Comparison of ENCODE assay signal across 9 mouse cellular contexts in the genomic region with DNA sequence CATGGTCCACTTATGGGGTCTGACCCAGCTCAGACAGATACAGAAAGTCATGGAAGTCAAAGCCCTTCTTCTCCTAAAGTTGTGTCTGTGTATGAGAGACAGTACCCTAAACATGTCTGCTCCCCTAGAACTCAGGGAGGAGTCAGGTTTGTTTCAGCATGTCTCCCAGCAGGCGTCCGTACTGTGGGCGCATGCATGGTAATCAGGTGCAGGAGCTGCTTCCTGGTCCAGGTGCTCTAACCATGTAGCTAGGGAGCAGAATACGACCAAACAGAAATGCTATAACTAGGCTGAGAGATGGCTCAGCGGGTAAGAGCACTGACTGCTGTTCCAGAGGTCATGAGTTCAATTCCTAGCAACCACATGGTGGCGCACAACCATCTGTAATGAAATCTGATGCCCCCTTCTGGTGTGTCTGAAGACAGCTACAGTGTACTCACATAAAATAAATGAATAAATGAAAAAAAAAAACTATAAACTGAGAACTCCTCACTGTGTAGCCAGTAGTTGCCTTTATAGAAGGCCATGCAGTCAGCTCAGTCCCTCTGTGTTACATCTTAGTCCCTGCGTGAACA. TPM values are rescaled to one million over a fixed set of nuclear protein-coding genes. Genes with fewer than 3 reads are reported as not detected.
DNase-seq lines count a peak whose midpoint lies in the region; ATAC-seq and TF ChIP-seq lines count a peak whose summit lies in the region.
"Had no signal": no experiment of that assay in that cellular context is flagged by ENCODE, and none has a peak within 500 bp of the region (broad histone marks: within the 10 kb centered on the region; RNA-seq: fewer than 3 reads in every experiment).

No protein-coding gene starts in this region.

- no peak overlapping the region for H3K4me2 ChIP-seq in hindbrain, postnatal 0 days (ENCODE audit: low read depth, low read length)
- H3K4me2 ChIP-seq in hindbrain, embryonic 12.5 days (replicated peaks) = no peak overlapping the region
- no peak overlapping the region for H3K4me2 ChIP-seq in midbrain, postnatal 0 days (ENCODE audit: low read depth, low read length, poor library complexity, severe bottlenecking)
- H3K4me2 ChIP-seq in midbrain, embryonic 16.5 days (ENCODE audit: low read length) = no peak overlapping the region
- no peak overlapping the region for H3K4me2 ChIP-seq in limb, embryonic 15.5 days

- H3K9me3 ChIP-seq in hindbrain, postnatal 0 days (ENCODE audit: low read length) = no peaks in the 10 kb centered on the region
- no peaks in the 10 kb centered on the region for H3K9me3 ChIP-seq in hindbrain, embryonic 12.5 days (replicated peaks)
- no peaks in the 10 kb centered on the region for H3K9me3 ChIP-seq in midbrain, postnatal 0 days (ENCODE audit: low read length)
- no peaks in the 10 kb centered on the region for H3K9me3 ChIP-seq in midbrain, embryonic 16.5 days (replicated peaks; ENCODE audit: control insufficient read depth, low read length, poor library complexity, severe bottlenecking)
- no peaks in the 10 kb centered on the region for H3K9me3 ChIP-seq in limb, embryonic 15.5 days

- TF ChIP-seq CTCF in hindbrain, postnatal 0 days (IDR thresholded peaks at IDR 0.05; ENCODE audit: low read depth) = peak; percentile 44
- peak; percentile 46 for TF ChIP-seq CTCF in midbrain, postnatal 0 days (IDR thresholded peaks at IDR 0.05)

- H3K36me3 ChIP-seq in hindbrain, postnatal 0 days (ENCODE audit: insufficient read depth, low read length) = no peaks in the 10 kb centered on the region
- H3K36me3 ChIP-seq in hindbrain, embryonic 12.5 days = no peaks in the 10 kb centered on the region
- H3K36me3 ChIP-seq in midbrain, postnatal 0 days (ENCODE audit: insufficient read depth, low read length) = no peaks in the 10 kb centered on the region; the same call in 1 of the 2 replicates
- no peaks in the 10 kb centered on the region for H3K36me3 ChIP-seq in midbrain, embryonic 16.5 days (ENCODE audit: control insufficient read depth, insufficient read depth, low read length)
- H3K36me3 ChIP-seq in limb, embryonic 15.5 days = peaks cover 22% of the 10 kb centered on the region

- no peaks in the 10 kb centered on the region for H3K27me3 ChIP-seq in hindbrain, postnatal 0 days (ENCODE audit: insufficient read depth, low read length)
- no peaks in the 10 kb centered on the region for H3K27me3 ChIP-seq in hindbrain, embryonic 12.5 days
- H3K27me3 ChIP-seq in midbrain, postnatal 0 days (ENCODE audit: insufficient read depth, low read length) = no peaks in the 10 kb centered on the region
- no peaks in the 10 kb centered on the region for H3K27me3 ChIP-seq in midbrain, embryonic 16.5 days (ENCODE audit: control insufficient read depth, insufficient read depth, low read depth, low read length)
- H3K27me3 ChIP-seq in limb, embryonic 15.5 days = no peaks in the 10 kb centered on the region

- H3K4me1 ChIP-seq in hindbrain, postnatal 0 days (ENCODE audit: insufficient read depth, low read length) = no peaks in the 10 kb centered on the region
- peaks cover 12% of the 10 kb centered on the region for H3K4me1 ChIP-seq in hindbrain, embryonic 12.5 days
- H3K4me1 ChIP-seq in midbrain, postnatal 0 days (ENCODE audit: insufficient read depth, low read length) = no peaks in the 10 kb centered on the region
- no peaks in the 10 kb centered on the region for H3K4me1 ChIP-seq in midbrain, embryonic 16.5 days (ENCODE audit: control insufficient read depth, insufficient read depth, low read length)
- peaks cover 10% of the 10 kb centered on the region; the same call in 1 of the 2 replicates for H3K4me1 ChIP-seq in limb, embryonic 15.5 days

- H3K9ac ChIP-seq in hindbrain, postnatal 0 days (replicated peaks; ENCODE audit: low read length) = no peak overlapping the region
- H3K9ac ChIP-seq in hindbrain, embryonic 12.5 days = no peak overlapping the region
- no peak overlapping the region for H3K9ac ChIP-seq in midbrain, postnatal 0 days (replicated peaks; ENCODE audit: low read length, poor library complexity, severe bottlenecking)
- no peak overlapping the region for H3K9ac ChIP-seq in midbrain, embryonic 16.5 days (ENCODE audit: low read depth, low read length)
- H3K9ac ChIP-seq in limb, embryonic 15.5 days = no peak overlapping the region

- H3K27ac ChIP-seq in hindbrain, postnatal 0 days = no peak overlapping the region
- no peak overlapping the region for H3K27ac ChIP-seq in hindbrain, embryonic 12.5 days
- no peak overlapping the region for H3K27ac ChIP-seq in midbrain, postnatal 0 days (ENCODE audit: low read depth, low read length)
- no peak overlapping the region for H3K27ac ChIP-seq in midbrain, embryonic 16.5 days (ENCODE audit: low read length)
- peak overlapping the region; percentile 59; the same call in 1 of the 2 replicates for H3K27ac ChIP-seq in limb, embryonic 15.5 days

- DNase-seq in hindbrain, postnatal 0 days (ENCODE audit: low spot score) = no peak
- DNase-seq in midbrain, postnatal 0 days (ENCODE audit: low spot score) = no peak
- DNase-seq in right cerebral cortex, postnatal 14 days = no peak
- no peak for DNase-seq in lung, postnatal 14 days
- DNase-seq: adrenal gland, postnatal 25 days; cerebellum, adult 8-10 months had no signal

- 77% methylated on average over 7 of the region's 7 CpGs for WGBS in hindbrain, postnatal 0 days
- WGBS in hindbrain, embryonic 12.5 days = 64% methylated on average over 7 of the region's 7 CpGs
- WGBS in midbrain, postnatal 0 days = 85% methylated on average over 7 of the region's 7 CpGs
- 81% methylated on average over 7 of the region's 7 CpGs for WGBS in midbrain, embryonic 16.5 days
- 66% methylated on average over 7 of the region's 7 CpGs for WGBS in limb, embryonic 15.5 days

- no peak for ATAC-seq in hindbrain, postnatal 0 days
- no peak for ATAC-seq in hindbrain, embryonic 12.5 days (ENCODE audit: low FRiP score)
- ATAC-seq in midbrain, postnatal 0 days (ENCODE audit: low FRiP score) = no peak
- no peak for ATAC-seq in midbrain, embryonic 16.5 days
- no peak for ATAC-seq in limb, embryonic 15.5 days (ENCODE audit: insufficient number of reproducible peaks, low FRiP score, low TSS enrichment, low read depth)

- H3K4me3 ChIP-seq in hindbrain, postnatal 0 days (ENCODE audit: low read length) = no peak overlapping the region
- no peak overlapping the region for H3K4me3 ChIP-seq in hindbrain, embryonic 12.5 days
- H3K4me3 ChIP-seq in midbrain, postnatal 0 days (ENCODE audit: low read depth, low read length) = no peak overlapping the region
- H3K4me3 ChIP-seq in midbrain, embryonic 16.5 days (ENCODE audit: low read depth, low read length) = no peak overlapping the region
- no peak overlapping the region for H3K4me3 ChIP-seq in limb, embryonic 15.5 days

RNA-seq across cellular contexts. Expression of a gene that starts 47.4 kb away (rescaled TPM):
- total RNA-seq in hindbrain, postnatal 0 days (2014; rRNA removed) = 4.8 and 6.9 TPM in 2 replicates
- polyA plus RNA-seq in hindbrain, postnatal 0 days (2015; fragmentation: Nextera tagmentation; extraction: Ambion mirVana) = 2.1 and 2.9 TPM in 2 replicates
- polyA plus RNA-seq in hindbrain, embryonic 12.5 days (2016; fragmentation: Nextera tagmentation; extraction: Ambion mirVana) = 1.9 TPM in 2 replicates
- total RNA-seq in midbrain, postnatal 0 days (2014; rRNA removed) = 3.1 and 4.0 TPM in 2 replicates
- polyA plus RNA-seq in midbrain, postnatal 0 days (2015; fragmentation: Nextera tagmentation; extraction: Ambion mirVana) = 1.8 and 2.3 TPM in 2 replicates
- polyA plus RNA-seq in midbrain, embryonic 16.5 days (2015; fragmentation: Nextera tagmentation; extraction: Ambion mirVana) = 0.93 and 1.5 TPM in 2 replicates
- 3.0 and 3.8 TPM in 2 replicates for polyA plus RNA-seq in limb, embryonic 15.5 days (2015; fragmentation: Nextera tagmentation; extraction: Ambion mirVana)

RNA-seq across cellular contexts. Expression of a gene that starts 52.5 kb away (rescaled TPM):
- total RNA-seq in hindbrain, postnatal 0 days (2014; rRNA removed) = 6.2 and 12.5 TPM in 2 replicates
- 6.7 and 7.0 TPM in 2 replicates for polyA plus RNA-seq in hindbrain, postnatal 0 days (2015; fragmentation: Nextera tagmentation; extraction: Ambion mirVana)
- polyA plus RNA-seq in hindbrain, embryonic 12.5 days (2016; fragmentation: Nextera tagmentation; extraction: Ambion mirVana) = 20.8 and 22.0 TPM in 2 replicates
- total RNA-seq in midbrain, postnatal 0 days (2014; rRNA removed) = 10.4 and 11.3 TPM in 2 replicates
- 4.8 and 5.3 TPM in 2 replicates for polyA plus RNA-seq in midbrain, postnatal 0 days (2015; fragmentation: Nextera tagmentation; extraction: Ambion mirVana)
- polyA plus RNA-seq in midbrain, embryonic 16.5 days (2015; fragmentation: Nextera tagmentation; extraction: Ambion mirVana) = 5.6 and 5.9 TPM in 2 replicates
- 33.7 and 34.9 TPM in 2 replicates for polyA plus RNA-seq in limb, embryonic 15.5 days (2015; fragmentation: Nextera tagmentation; extraction: Ambion mirVana)
